Mouse (Mus musculus): Measurements from ENCODE around the gene Alg6. TPM values are rescaled to one million over a fixed set of nuclear protein-coding genes. Genes with fewer than 3 reads are reported as not detected.
A peak's percentile ranks its signal among the peaks of the same experiment; 100 is the strongest.

Alg6 gene
- polyA plus RNA-seq (2012; ENCODE audit: insufficient read depth, low replicate concordance) = not detected in 2 replicates

DNA sequence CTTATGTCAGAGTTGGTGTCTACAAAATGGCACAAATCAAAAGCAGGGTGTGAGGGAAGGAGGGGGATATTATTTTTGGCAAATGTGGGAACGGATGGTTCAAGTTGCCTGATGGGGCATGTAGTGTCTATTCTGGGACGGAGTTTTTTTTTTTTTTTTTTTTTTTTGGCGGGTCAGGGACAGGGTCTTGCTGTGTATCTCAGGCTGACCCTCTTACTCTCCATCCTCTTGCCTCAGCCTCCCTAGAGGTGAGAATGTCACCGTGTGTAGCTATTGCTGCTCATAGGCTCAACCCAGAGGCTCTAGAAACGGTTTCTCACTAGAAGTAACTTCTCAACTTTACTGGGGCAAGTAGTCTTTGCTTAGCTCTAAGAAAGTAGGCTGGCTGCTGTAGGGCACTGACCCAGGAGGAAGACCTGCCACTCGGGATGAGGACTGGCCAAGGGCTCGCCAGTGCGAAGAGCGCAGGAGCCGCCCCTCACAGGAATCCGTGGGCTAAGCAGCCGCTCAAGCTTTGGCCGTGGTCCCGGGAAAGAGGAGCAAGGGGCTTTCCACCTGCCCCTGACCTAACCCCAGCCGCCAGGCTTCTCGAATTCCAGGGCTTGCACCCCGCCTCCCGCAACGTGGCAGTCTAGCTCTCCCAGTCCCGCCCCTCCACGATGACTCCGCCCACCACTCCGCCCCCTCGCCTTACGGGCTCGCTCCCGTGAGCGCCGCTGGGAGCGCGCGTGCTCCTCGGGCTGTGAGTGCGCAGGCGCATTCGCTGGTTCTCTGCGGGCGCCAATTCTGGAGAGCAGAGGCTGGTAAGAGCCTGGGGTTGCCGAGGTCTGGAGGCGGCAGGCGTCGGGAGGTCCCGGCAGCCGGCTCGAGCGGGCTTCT lies at the start of gene Alg6:
Alg6 (plus strand) TSS at position 761 of the 879 bp plus-strand sequence.
- Histone ChIP-seq H3K4me1 (peaks cover 35% of the 10 kb centered on the region), H3K36me3 (replicated peaks; ENCODE audit: low read length) (peaks cover 14% of the 10 kb centered on the region), H3K27me3 (replicated peaks) (peaks cover 2% of the 10 kb centered on the region), H3K4me3 (replicated peaks) (peak within 1 kb of the TSS; percentile 97), H3K9me3 (no peaks in the 10 kb centered on the region)
- TF ChIP-seq FLI1 (IDR thresholded peaks at IDR 0.05; ENCODE audit: low read length) (no peak), GATA1 (IDR thresholded peaks at IDR 0.05; ENCODE audit: borderline replicate concordance, low read length) (no peak)

DNA sequence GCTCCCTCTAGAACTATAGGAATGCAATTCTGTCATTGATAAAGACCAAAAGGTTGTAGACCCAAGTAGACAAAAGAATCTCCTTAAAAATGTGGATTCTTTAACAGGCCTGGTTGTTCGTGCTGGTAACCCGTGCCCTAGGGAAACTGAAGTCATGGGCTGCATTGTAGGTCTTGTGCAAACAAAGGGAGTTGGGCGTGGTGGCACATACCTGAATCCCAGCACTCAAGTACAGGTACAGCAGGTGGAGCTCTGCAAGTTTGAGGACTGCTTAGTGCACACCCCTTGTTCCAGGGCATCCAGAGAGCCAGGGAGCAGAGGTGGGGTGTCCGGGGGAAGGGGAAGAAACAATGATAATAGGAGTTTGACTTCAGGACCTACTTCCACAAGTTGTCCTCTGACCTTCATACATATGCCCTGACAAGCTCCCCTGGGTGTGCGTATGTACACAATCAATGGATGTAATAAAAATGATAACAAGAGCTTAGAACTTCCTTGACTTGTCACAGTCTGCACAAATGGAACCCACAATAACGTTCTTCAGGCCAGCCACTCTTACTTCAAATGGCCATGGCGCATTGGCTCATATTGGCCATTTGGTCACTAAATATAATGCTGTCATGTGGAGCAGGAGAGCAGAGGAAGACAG lies 45.1 kb upstream of the Alg6 start:
- H3K4me1 ChIP-seq = no peaks in the 10 kb centered on the region
- H3K27me3 ChIP-seq (replicated peaks) = peaks cover 26% of the 10 kb centered on the region
- peaks cover 9% of the 10 kb centered on the region for H3K9me3 ChIP-seq
- H3K4me3 ChIP-seq (replicated peaks) = no peak overlapping the region
- no peaks in the 10 kb centered on the region for H3K36me3 ChIP-seq (replicated peaks; ENCODE audit: low read length)
- TF ChIP-seq FLI1 (IDR thresholded peaks at IDR 0.05; ENCODE audit: low read length) (no peak), GATA1 (IDR thresholded peaks at IDR 0.05; ENCODE audit: borderline replicate concordance, low read length) (no peak)

DNA sequence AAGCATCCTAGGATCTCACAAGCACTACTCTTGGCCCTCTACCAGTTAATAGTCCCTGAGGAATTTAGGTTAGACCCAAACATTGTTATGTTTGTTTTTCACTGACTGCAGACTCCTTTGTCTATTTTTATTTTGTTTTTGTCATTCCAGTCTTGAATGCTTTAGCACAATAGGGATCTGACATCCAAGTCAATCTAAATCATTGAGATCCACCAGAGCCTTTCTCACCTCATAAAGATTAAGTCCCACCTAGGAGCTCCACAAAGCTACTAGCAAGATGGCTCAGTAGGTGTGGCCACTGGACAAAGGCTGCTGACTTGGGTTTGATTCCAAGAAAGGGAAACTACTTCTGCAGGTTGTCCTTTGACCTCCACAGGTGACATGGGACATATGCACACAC lies 40.3 kb upstream of the Alg6 start:
- Histone ChIP-seq H3K4me3 (replicated peaks) (no peak overlapping the region), H3K36me3 (replicated peaks; ENCODE audit: low read length) (no peaks in the 10 kb centered on the region), H3K4me1 (no peaks in the 10 kb centered on the region), H3K9me3 (peaks cover 14% of the 10 kb centered on the region), H3K27me3 (replicated peaks) (peaks cover 10% of the 10 kb centered on the region)
- TF ChIP-seq GATA1 (IDR thresholded peaks at IDR 0.05; ENCODE audit: borderline replicate concordance, low read length) (no peak), FLI1 (IDR thresholded peaks at IDR 0.05; ENCODE audit: low read length) (no peak)

DNA sequence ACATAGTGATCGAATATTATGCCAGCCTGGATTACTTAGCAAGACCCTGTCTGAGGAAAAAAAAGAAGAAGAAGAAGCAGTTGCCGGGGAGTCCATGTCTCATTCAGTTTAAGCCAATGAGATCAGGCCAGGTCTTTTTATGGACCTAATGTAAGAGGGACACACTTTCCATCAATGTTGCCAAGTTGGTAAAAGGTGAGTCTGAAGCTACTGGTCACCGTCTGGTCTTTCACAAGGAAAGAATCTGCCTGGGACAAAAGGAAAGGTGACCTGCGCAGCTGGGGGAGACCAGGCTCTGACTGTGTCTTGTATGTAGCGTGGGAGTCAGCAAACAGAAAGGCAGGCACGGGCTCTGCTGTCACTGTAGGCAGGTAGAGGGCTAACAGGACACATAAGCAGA lies 31.5 kb upstream of the Alg6 start:
- Histone ChIP-seq H3K36me3 (replicated peaks; ENCODE audit: low read length) (no peaks in the 10 kb centered on the region), H3K9me3 (0 out of 2 replicates have a peak, but pooled peaks cover 3% of the 10 kb centered on the region), H3K27me3 (replicated peaks) (peaks cover 8% of the 10 kb centered on the region), H3K4me3 (replicated peaks) (no peak overlapping the region), H3K4me1 (no peaks in the 10 kb centered on the region)
- no peak for TF ChIP-seq FLI1 (IDR thresholded peaks at IDR 0.05; ENCODE audit: low read length)
- no peak for TF ChIP-seq GATA1 (IDR thresholded peaks at IDR 0.05; ENCODE audit: borderline replicate concordance, low read length)

DNA sequence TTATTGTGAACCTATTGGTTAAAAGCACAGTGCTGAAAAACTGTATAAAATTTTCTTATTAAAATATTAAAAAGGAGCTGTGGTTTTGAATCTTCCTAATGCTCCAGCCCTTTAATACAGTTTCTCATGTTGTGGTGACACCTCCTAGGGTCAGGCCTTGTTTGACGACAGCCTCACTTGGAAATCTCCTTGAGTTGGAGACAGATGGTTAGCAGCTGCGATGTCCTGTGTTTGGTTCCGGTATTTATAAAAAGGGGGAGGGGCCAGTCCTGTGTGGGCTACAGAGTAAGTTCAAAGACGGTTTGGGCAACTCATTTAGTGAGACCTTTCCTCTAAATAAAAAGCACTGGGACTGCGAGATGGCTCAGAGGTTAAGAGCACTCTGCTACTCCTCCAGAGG lies 29.2 kb upstream of the Alg6 start:
- H3K36me3 ChIP-seq (replicated peaks; ENCODE audit: low read length) = no peaks in the 10 kb centered on the region
- no peaks in the 10 kb centered on the region for H3K4me1 ChIP-seq
- peaks cover 8% of the 10 kb centered on the region for H3K27me3 ChIP-seq (replicated peaks)
- no peak overlapping the region for H3K4me3 ChIP-seq (replicated peaks)
- H3K9me3 ChIP-seq = peaks cover 4% of the 10 kb centered on the region
- TF ChIP-seq FLI1 (IDR thresholded peaks at IDR 0.05; ENCODE audit: low read length) (no peak), GATA1 (IDR thresholded peaks at IDR 0.05; ENCODE audit: borderline replicate concordance, low read length) (no peak)

DNA sequence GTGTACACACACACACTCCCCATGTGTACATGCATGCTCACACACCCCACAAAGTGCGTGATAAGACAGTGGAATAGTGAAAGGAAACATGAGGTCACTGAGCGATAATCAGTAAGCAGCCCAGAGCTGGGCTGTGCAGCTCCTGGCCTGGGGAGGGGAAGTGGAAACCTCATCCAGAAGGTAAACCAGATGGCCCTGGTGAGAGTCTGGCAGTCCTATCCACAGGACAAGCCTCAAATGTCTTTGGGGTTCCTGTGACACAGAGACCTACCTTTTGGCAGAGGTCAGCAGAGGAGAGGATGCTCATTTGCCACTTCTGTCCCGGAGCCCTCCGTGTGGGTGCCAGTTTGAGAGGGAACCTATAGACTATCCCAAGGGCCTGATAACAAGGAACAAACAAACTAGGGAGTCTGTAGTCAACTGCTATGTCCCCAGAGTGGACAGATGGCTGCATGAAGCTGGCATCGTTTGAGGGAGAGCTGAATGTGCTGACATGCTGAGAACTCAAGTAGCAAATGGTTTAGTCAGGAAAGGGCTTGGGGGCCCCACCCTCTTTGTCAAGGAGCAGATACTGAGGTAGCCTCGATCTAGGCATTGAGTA lies 2.8 kb upstream of the Alg6 start:
- Histone ChIP-seq H3K27me3 (replicated peaks) (peaks cover 10% of the 10 kb centered on the region), H3K9me3 (no peaks in the 10 kb centered on the region), H3K4me1 (peaks cover 31% of the 10 kb centered on the region), H3K4me3 (replicated peaks) (no peak overlapping the region), H3K36me3 (replicated peaks; ENCODE audit: low read length) (no peaks in the 10 kb centered on the region)
- no peak for TF ChIP-seq GATA1 (IDR thresholded peaks at IDR 0.05; ENCODE audit: borderline replicate concordance, low read length)
- TF ChIP-seq FLI1 (IDR thresholded peaks at IDR 0.05; ENCODE audit: low read length) = no peak

DNA sequence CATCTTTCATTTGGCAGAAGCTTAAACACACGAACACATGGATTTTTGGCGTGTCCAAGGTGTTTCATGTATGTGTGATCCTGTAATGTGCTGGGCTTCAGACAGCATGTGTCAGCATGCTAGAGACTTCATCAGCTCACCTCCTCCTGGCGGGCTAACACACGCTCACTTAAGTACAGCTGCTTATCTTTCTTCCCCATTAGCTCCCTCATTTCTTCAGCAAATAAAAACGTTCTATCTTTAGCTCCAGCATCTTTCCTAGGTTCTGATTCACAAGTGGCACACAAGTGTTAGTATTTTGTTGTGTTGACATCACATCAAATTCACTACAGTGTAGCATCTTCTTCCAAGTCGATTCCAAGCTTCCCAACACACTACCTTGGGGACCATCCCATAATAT lies 1.5 kb upstream of the Alg6 start:
- Histone ChIP-seq H3K4me1 (peaks cover 35% of the 10 kb centered on the region), H3K9me3 (no peaks in the 10 kb centered on the region), H3K36me3 (replicated peaks; ENCODE audit: low read length) (peaks cover 4% of the 10 kb centered on the region), H3K4me3 (replicated peaks) (no peak overlapping the region), H3K27me3 (replicated peaks) (peaks cover 10% of the 10 kb centered on the region)
- TF ChIP-seq FLI1 (IDR thresholded peaks at IDR 0.05; ENCODE audit: low read length) = no peak
- TF ChIP-seq GATA1 (IDR thresholded peaks at IDR 0.05; ENCODE audit: borderline replicate concordance, low read length) = no peak

DNA sequence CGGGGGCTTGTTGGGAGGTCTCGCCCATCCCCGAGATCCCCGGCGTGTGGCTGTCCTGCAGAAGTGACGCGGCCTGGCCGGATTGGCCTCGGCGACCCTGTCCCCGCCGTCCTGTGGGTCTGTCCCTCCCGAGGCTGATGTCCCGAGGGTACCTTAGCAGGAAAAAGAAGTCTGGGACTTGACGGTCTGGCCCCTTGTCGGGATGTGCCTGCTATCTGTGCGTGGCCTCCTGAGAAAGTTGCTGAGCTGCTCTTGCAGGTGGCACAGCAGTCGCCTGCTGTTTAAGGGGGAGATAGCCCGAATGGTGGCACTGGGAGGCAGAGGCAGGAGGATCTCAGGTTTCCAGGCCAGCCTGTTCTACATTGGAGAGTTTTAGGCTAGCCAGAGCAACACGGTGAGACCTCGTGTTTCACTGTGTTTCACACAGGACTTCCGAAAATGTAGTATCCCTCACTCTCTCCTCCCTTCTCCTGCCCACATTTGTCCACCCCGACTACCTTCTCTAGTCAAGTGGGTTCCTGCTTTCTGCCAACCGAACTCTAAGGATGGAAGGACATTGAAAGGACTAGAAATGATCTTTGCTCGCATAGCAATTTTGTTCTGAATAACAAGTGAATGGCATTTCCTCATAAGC lies 436 bp downstream of the Alg6 start:
- H3K4me3 ChIP-seq (replicated peaks) = peak overlapping the region; percentile 97
- TF ChIP-seq GATA1 (IDR thresholded peaks at IDR 0.05; ENCODE audit: borderline replicate concordance, low read length) = no peak
- no peak for TF ChIP-seq FLI1 (IDR thresholded peaks at IDR 0.05; ENCODE audit: low read length)
- H3K9me3 ChIP-seq = no peaks in the 10 kb centered on the region
- H3K27me3 ChIP-seq (replicated peaks) = no peaks in the 10 kb centered on the region
- peaks cover 35% of the 10 kb centered on the region for H3K4me1 ChIP-seq
- peaks cover 22% of the 10 kb centered on the region for H3K36me3 ChIP-seq (replicated peaks; ENCODE audit: low read length)

DNA sequence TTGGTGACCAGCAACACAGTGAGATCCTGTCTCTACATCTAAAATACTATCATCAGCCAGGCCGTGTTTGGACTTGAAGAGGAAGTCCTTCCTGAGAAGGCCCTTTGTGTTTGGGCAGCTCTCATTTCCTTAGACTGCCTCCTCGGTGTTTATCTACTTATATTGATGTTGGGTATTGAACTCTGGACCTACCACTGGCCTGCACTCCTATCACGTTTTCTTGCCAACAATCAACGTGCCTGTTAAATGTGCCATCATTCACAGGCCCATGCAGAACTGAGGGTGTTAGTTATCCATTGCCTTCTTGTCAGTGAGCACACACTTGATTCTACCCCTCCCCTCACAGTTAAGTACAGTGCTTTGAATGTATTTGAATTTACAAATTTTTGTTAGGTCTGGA lies 2.4 kb downstream of the Alg6 start:
- H3K27me3 ChIP-seq (replicated peaks) = no peaks in the 10 kb centered on the region
- H3K4me3 ChIP-seq (replicated peaks) = no peak overlapping the region
- TF ChIP-seq FLI1 (IDR thresholded peaks at IDR 0.05; ENCODE audit: low read length) (no peak), GATA1 (IDR thresholded peaks at IDR 0.05; ENCODE audit: borderline replicate concordance, low read length) (no peak)
- H3K36me3 ChIP-seq (replicated peaks; ENCODE audit: low read length) = peaks cover 37% of the 10 kb centered on the region
- H3K4me1 ChIP-seq = peaks cover 27% of the 10 kb centered on the region
- no peaks in the 10 kb centered on the region for H3K9me3 ChIP-seq

Data from megakaryocyte, embryonic 14.5 days (primary cell).